Mouse (Mus musculus): Measurements from ENCODE around the gene Gm42906. TPM values are rescaled to one million over a fixed set of nuclear protein-coding genes. Genes with fewer than 3 reads are reported as not detected.

The Gm42906 gene
- polyA plus RNA-seq, 1 experiment = not detected

DNA sequence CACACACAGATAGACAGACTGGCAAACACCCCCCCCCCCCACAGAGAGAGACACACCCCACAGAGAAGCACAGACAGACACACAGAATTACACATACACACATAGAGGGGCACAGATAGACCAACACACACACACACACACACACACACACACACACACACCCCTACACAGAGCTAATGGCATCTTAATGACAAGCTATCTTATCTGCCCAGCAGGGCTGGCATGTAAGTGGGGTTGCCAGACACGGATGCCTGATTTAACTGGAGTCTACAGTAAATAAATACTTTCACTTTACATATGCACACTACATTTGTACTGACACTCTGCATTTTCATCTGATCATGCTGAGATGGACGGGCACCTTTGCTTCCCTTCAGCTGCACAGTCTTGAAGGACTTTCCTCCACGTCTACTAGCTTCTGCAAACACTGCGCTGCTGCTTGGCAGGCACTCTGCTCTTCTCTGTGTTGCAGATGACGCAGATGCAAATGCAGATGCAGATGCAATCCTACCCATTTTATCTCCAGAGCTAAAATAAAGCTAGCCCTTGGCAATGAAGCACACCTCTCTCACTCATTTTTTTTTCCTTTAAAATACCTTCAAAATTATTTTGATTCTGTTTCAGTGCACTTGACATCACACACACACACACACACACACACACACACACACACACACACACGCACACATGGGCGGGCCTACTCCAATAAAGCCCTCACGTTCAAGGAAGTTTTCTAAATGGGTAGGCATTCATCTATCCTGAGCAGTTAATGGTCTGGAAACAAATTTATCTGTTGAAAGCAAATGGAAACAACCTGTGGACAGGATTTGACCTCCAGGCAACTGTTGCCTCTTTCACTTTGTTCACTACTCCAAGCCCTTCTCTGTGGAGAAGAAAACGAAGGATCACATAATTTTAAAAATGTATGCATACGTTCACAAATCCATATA lies 179.0 kb downstream of the Gm42906 start:
- Histone ChIP-seq H3K27ac (ENCODE audit: insufficient read depth, low read length) (no peak overlapping the region), H3K4me1 (ENCODE audit: control insufficient read depth, insufficient read depth, low read length) (no peaks in the 10 kb centered on the region), H3K4me3 (ENCODE audit: insufficient read depth, low read length) (no peak overlapping the region)
- TF ChIP-seq POLR2A (IDR thresholded peaks at IDR 0.05; ENCODE audit: extremely low read depth, insufficient read depth, low read length) (no peak), CTCF (IDR thresholded peaks at IDR 0.05; ENCODE audit: extremely low read depth, insufficient read depth, low read length) (no peak)

DNA sequence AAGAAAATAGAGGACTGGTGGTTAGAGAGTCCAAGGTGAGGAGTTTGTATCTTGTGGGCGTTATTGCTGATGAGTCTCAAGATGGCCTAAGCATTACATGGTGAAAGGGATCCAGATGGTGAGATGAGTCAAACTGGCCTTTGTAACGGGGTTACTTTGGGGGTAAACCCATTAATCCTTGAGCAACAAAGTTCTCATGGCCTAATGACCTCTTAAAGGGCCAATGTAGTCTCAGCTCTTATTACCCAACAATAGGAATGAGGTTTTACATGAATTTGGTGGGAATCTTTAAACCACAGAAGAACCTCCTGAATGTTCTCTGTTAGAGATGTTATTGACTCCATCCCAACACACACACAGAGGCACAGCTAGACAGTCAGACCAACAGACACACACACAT lies 179.9 kb downstream of the Gm42906 start:
- Histone ChIP-seq H3K27ac (ENCODE audit: insufficient read depth, low read length) (no peak overlapping the region), H3K4me1 (ENCODE audit: control insufficient read depth, insufficient read depth, low read length) (no peaks in the 10 kb centered on the region), H3K4me3 (ENCODE audit: insufficient read depth, low read length) (no peak overlapping the region)
- TF ChIP-seq POLR2A (IDR thresholded peaks at IDR 0.05; ENCODE audit: extremely low read depth, insufficient read depth, low read length) = no peak

- H3K4me3 ChIP-seq (ENCODE audit: insufficient read depth, low read length) = no peak overlapping the region
- TF ChIP-seq CTCF (IDR thresholded peaks at IDR 0.05; ENCODE audit: extremely low read depth, insufficient read depth, low read length) = no peak
- TF ChIP-seq POLR2A (IDR thresholded peaks at IDR 0.05; ENCODE audit: extremely low read depth, insufficient read depth, low read length) = no peak
- no peaks in the 10 kb centered on the region for H3K4me1 ChIP-seq (ENCODE audit: control insufficient read depth, insufficient read depth, low read length)
- H3K27ac ChIP-seq (ENCODE audit: insufficient read depth, low read length) = peak overlapping the region; percentile 28; the same call in 1 of the 2 replicates
Measured at GRCm38 (mm10) chr5:151247115-151247875, 180.7 kb downstream of the Gm42906 start.

GRCm38 (mm10) chr5:151246287-151246686 lies 181.7 kb downstream of the Gm42906 start:
- no peak overlapping the region for H3K27ac ChIP-seq (ENCODE audit: insufficient read depth, low read length)
- TF ChIP-seq POLR2A (IDR thresholded peaks at IDR 0.05; ENCODE audit: extremely low read depth, insufficient read depth, low read length) (no peak), CTCF (IDR thresholded peaks at IDR 0.05; ENCODE audit: extremely low read depth, insufficient read depth, low read length) (no peak)
- no peak overlapping the region for H3K4me3 ChIP-seq (ENCODE audit: insufficient read depth, low read length)
- H3K4me1 ChIP-seq (ENCODE audit: control insufficient read depth, insufficient read depth, low read length) = no peaks in the 10 kb centered on the region

DNA sequence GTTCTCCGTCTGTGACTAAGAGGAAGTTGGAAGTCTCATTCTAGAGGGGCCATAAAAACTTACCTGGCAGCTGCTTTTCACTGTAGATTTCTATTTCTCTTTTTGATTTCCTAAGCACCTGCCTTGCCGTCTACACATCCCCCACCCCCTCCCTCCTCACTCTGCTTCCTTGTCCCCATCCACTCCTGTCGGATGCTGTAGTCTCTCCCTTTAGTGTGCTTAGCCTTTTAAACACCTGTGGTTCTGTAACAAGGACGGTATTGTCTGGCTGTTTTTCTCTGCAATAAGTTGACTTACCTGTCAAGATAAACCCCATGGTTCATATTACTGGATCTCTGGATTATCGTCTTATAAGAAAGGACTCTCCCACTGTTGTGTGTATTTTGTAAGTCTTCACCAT lies 182.4 kb downstream of the Gm42906 start:
- no peak overlapping the region for H3K4me3 ChIP-seq (ENCODE audit: insufficient read depth, low read length)
- H3K27ac ChIP-seq (ENCODE audit: insufficient read depth, low read length) = no peak overlapping the region
- H3K4me1 ChIP-seq (ENCODE audit: control insufficient read depth, insufficient read depth, low read length) = no peaks in the 10 kb centered on the region
- TF ChIP-seq POLR2A (IDR thresholded peaks at IDR 0.05; ENCODE audit: extremely low read depth, insufficient read depth, low read length) (no peak), CTCF (IDR thresholded peaks at IDR 0.05; ENCODE audit: extremely low read depth, insufficient read depth, low read length) (no peak)

- TF ChIP-seq CTCF (IDR thresholded peaks at IDR 0.05; ENCODE audit: extremely low read depth, insufficient read depth, low read length) (no peak), POLR2A (IDR thresholded peaks at IDR 0.05; ENCODE audit: extremely low read depth, insufficient read depth, low read length) (no peak)
- H3K27ac ChIP-seq (ENCODE audit: insufficient read depth, low read length) = no peak overlapping the region
- H3K4me1 ChIP-seq (ENCODE audit: control insufficient read depth, insufficient read depth, low read length) = no peaks in the 10 kb centered on the region
- no peak overlapping the region for H3K4me3 ChIP-seq (ENCODE audit: insufficient read depth, low read length)
Measured at GRCm38 (mm10) chr5:151238730-151239129, 189.2 kb downstream of the Gm42906 start.

GRCm38 (mm10) chr5:151236411-151236810 lies 191.6 kb downstream of the Gm42906 start:
- no peak for TF ChIP-seq POLR2A (IDR thresholded peaks at IDR 0.05; ENCODE audit: extremely low read depth, insufficient read depth, low read length)
- TF ChIP-seq CTCF (IDR thresholded peaks at IDR 0.05; ENCODE audit: extremely low read depth, insufficient read depth, low read length) = no peak
- H3K4me3 ChIP-seq (ENCODE audit: insufficient read depth, low read length) = no peak overlapping the region
- no peak overlapping the region for H3K27ac ChIP-seq (ENCODE audit: insufficient read depth, low read length)
- H3K4me1 ChIP-seq (ENCODE audit: control insufficient read depth, insufficient read depth, low read length) = no peaks in the 10 kb centered on the region

GRCm38 (mm10) chr5:151233400-151234031 lies 194.4 kb downstream of the Gm42906 start, which contains the start of gene Stard13:
TSS of gene Stard13 (minus strand) at chr5:151233836.
- H3K27ac ChIP-seq (ENCODE audit: insufficient read depth, low read length) = no peak within 1 kb of the TSS
- peak within 1 kb of the TSS; percentile 39 for H3K4me3 ChIP-seq (ENCODE audit: insufficient read depth, low read length)
- H3K4me1 ChIP-seq (ENCODE audit: control insufficient read depth, insufficient read depth, low read length) = no peaks in the 10 kb centered on the region
- TF ChIP-seq POLR2A (IDR thresholded peaks at IDR 0.05; ENCODE audit: extremely low read depth, insufficient read depth, low read length) (no peak), CTCF (IDR thresholded peaks at IDR 0.05; ENCODE audit: extremely low read depth, insufficient read depth, low read length) (no peak)

GRCm38 (mm10) chr5:151232576-151233299 lies 195.2 kb downstream of the Gm42906 start:
- TF ChIP-seq POLR2A (IDR thresholded peaks at IDR 0.05; ENCODE audit: extremely low read depth, insufficient read depth, low read length) = no peak
- no peak for TF ChIP-seq CTCF (IDR thresholded peaks at IDR 0.05; ENCODE audit: extremely low read depth, insufficient read depth, low read length)
- H3K4me3 ChIP-seq (ENCODE audit: insufficient read depth, low read length) = peak overlapping the region; percentile 39
- H3K27ac ChIP-seq (ENCODE audit: insufficient read depth, low read length) = no peak overlapping the region
- H3K4me1 ChIP-seq (ENCODE audit: control insufficient read depth, insufficient read depth, low read length) = no peaks in the 10 kb centered on the region
